Mouse (Mus musculus) testis, adult 2 months (tissue): ENCODE results near the gene Cd24a. TPM values are rescaled to one million over a fixed set of nuclear protein-coding genes. Genes with fewer than 3 reads are reported as not detected.

ENCODE experiments used
- H3K27ac ChIP-seq: fragments of 200-500 bp; 2 replicates; pipeline ENCODE4 v1.5.1; 2012; ENCODE audit warnings: low read depth, low read length; ENCODE audit not compliant: control insufficient read depth, insufficient read depth
- H3K27me3 ChIP-seq: fragments of 200-500 bp; 2 replicates; pipeline ENCODE4 v1.6.1; 2012; ENCODE audit warnings: mild to moderate bottlenecking, low read length, moderate library complexity; ENCODE audit not compliant: control insufficient read depth, insufficient read depth
- H3K36me3 ChIP-seq: fragments of 200-500 bp; 2 replicates; pipeline ENCODE4 v1.6.1; 2012; ENCODE audit warnings: mild to moderate bottlenecking, low read length; ENCODE audit not compliant: control insufficient read depth, insufficient read depth
- H3K4me1 ChIP-seq: fragments of 200-500 bp; 2 replicates; pipeline ENCODE4 v1.6.1; 2012; ENCODE audit warnings: low read length; ENCODE audit not compliant: control insufficient read depth, insufficient read depth
- H3K4me3 ChIP-seq: fragments of 200-500 bp; 2 replicates; pipeline ENCODE4 v1.5.1; 2012; ENCODE audit warnings: low read depth, mild to moderate bottlenecking, low read length, moderate library complexity, mixed read lengths; ENCODE audit not compliant: control insufficient read depth
- CTCF ChIP-seq: fragments of 200-500 bp; IDR thresholded peaks from 2 replicates; pipeline ENCODE4 v1.5.1; 2012; ENCODE audit warnings: low read depth, mild to moderate bottlenecking, inconsistent platforms, low read length, moderate library complexity; ENCODE audit not compliant: control insufficient read depth, insufficient read depth, insufficient replicate concordance
- POLR2A ChIP-seq: fragments of 200-500 bp; IDR thresholded peaks from 2 replicates; pipeline ENCODE4 v1.6.1; 2012; ENCODE audit warnings: low read depth, mild to moderate bottlenecking, inconsistent platforms, low read length, moderate library complexity; ENCODE audit not compliant: control insufficient read depth
- polyA plus RNA-seq: library from polyadenylated mRNA; depleted of rRNA; stranded (reverse); fragments of >200 nt; gene quantifications from 2 replicates; pipeline ENCODE4 v1.2.3, GENCODE M21; 2012

Cd24a gene
- polyA plus RNA-seq, 1 experiment = 3.9 TPM

DNA sequence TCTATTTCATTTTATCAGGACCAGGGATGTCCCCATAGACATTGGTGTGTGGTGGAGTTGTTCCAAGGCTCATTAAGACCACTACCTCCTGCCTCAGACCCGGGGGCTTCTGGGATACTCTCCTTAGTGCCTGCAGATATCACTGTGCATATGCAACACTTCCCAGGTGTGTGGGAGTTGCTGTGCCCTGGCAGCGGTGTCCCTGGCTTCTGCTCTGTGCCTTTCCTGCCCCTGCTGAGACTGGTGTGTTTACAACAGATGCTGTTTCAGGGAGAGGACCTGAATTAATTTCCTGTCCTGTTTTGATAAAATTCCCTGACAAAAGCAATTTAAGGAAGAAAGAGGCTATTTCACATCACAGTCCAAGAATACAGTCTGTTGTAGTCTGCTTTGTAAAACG is 27.2 kb upstream of the Cd24a start:
- no peaks in the 10 kb centered on the region for H3K4me1 ChIP-seq
- no peaks in the 10 kb centered on the region for H3K27me3 ChIP-seq
- no peaks in the 10 kb centered on the region for H3K36me3 ChIP-seq
- TF ChIP-seq POLR2A (no peak), CTCF (no peak)
- H3K4me3 ChIP-seq = no peak overlapping the region
- H3K27ac ChIP-seq = no peak overlapping the region

DNA sequence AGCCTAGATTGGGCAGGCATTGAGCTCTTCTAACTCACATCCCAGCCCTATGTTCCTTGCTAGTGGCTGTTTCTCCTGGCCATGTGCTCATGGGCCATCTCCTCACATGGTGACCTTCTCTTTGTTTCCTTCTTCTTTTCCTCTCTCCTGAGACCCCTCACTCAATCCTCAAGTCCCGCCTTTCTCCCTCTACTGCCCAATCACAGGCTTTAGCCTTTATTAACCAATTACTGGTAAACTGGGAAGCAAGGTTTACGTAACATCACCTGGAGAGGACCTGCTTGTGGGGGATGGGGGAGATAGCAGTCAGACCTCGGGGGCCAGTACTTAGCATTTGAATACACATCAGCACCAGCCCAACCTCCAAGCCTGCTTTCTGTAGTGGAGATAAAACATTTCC is 26.7 kb upstream of the Cd24a start:
- Histone ChIP-seq H3K27ac (no peak overlapping the region), H3K4me1 (no peaks in the 10 kb centered on the region), H3K36me3 (no peaks in the 10 kb centered on the region), H3K4me3 (no peak overlapping the region), H3K27me3 (no peaks in the 10 kb centered on the region)
- TF ChIP-seq POLR2A (no peak), CTCF (no peak)

DNA sequence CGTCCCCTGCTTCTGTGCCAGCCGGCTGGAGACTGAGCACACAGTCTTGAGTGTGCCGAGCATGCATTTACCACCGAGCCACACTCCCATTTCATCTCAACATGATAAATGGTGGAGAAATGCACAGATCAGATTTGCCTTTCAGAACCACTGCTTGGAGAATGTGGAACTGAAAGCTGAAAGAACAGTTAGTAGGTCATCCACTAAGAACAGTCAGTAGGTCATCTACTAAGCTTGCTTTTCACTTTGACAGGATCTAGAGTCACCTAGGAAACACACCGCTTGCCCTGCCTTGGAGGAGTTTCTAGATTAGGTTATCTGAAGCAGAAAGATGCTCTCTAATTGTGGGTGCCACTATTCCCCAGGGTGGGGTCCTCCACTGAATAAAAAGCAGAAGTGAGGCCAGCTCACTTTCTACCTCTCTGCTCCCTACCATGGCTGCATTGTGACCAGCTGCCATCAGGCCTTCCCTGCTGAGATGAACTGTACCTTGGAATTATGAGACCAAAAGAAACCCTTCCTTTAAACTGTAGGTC is 20.4 kb upstream of the Cd24a start:
- Histone ChIP-seq H3K27ac (no peak overlapping the region), H3K36me3 (no peaks in the 10 kb centered on the region), H3K4me3 (no peak overlapping the region), H3K4me1 (peaks cover 3% of the 10 kb centered on the region; the same call in 1 of the 2 replicates), H3K27me3 (no peaks in the 10 kb centered on the region)
- TF ChIP-seq POLR2A (no peak), CTCF (no peak)

DNA sequence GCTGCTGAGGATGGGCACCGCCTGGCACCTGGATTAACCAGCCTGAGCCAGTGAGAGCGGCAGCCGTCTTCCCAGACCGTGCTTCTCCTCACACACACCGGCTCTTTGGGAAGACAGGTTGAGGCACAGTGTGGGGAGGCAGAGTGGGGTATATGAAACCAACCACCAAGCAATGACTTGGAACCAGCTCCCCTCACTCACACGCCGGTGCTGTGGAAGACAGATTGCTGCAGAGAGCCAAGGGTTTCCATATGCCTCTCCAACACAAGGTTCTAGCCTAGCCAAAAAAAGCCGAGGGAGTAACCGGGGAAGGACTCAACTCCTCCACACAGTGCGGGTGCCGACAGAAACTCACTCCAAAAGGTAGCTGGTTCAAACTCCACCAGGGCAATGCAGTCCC is 18.8 kb upstream of the Cd24a start:
- Histone ChIP-seq H3K4me1 (peaks cover 3% of the 10 kb centered on the region; the same call in 1 of the 2 replicates), H3K36me3 (no peaks in the 10 kb centered on the region), H3K27me3 (no peaks in the 10 kb centered on the region), H3K27ac (no peak overlapping the region), H3K4me3 (no peak overlapping the region)
- TF ChIP-seq CTCF (no peak), POLR2A (no peak)

DNA sequence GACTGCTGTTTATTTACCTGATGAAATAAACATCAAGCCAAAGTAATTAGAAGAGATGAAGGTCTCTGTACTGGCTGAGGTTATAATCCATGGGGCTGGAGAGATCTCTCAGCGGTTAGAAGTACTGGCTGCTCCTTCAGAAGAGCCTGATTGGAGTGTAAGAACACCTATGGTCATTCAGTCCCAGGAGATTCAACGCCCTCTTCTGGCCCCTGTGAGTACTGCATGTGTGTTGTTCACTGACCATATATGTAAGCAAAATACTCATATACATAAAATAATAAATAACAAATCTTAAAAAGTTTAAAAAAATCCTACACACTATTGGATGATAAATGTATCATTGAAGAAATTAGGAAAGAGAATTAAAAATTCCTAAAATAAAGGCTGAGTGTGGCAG is 17.3 kb upstream of the Cd24a start:
- Histone ChIP-seq H3K27ac (no peak overlapping the region), H3K36me3 (no peaks in the 10 kb centered on the region), H3K4me1 (peaks cover 3% of the 10 kb centered on the region; the same call in 1 of the 2 replicates), H3K27me3 (no peaks in the 10 kb centered on the region), H3K4me3 (no peak overlapping the region)
- TF ChIP-seq POLR2A (no peak), CTCF (peak; percentile 54; the same call in 1 of the 2 replicates)

DNA sequence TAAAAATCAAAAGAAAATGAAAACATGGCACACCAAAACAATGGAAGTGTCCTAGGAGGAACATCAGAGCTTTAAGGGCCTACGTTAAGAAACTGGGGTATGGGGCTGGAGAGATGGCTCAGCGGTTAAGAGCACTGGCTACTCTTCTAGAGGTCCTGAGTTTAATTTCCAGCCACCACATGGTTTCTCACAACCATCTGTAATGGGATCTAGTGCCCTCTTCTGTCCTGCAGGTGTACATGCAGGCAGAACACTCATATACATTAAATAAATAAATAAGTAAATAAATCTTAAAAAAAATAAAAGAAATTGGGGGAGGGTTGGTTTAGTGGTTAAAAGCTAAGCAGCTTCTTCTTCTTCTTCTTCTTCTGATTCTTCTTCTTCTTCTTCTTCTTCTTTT is 16.8 kb upstream of the Cd24a start:
- no peak overlapping the region for H3K4me3 ChIP-seq
- TF ChIP-seq CTCF (no peak), POLR2A (no peak)
- H3K27ac ChIP-seq = no peak overlapping the region
- no peaks in the 10 kb centered on the region for H3K27me3 ChIP-seq
- peaks cover 3% of the 10 kb centered on the region; the same call in 1 of the 2 replicates for H3K4me1 ChIP-seq
- H3K36me3 ChIP-seq = no peaks in the 10 kb centered on the region

DNA sequence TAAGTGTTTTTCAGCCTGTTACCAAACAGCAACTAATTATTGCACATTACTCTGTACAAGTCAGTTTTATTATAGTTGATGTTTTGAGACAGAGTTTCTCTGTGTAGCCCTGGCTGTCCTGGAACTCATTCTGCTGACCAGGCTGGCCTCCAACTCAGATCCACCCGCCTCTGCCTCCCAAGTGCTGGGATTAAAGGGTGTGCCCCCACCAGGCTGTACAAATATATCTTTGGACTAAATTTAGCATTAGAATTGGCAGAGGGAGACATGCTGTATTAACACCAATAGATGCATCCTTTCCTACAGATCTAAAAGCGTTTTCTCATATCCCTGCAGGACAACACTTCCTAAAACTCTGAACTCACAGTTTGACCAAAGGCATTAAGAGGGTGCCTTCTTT is 3.7 kb upstream of the Cd24a start:
- Histone ChIP-seq H3K27me3 (no peaks in the 10 kb centered on the region), H3K4me3 (no peak overlapping the region), H3K27ac (no peak overlapping the region), H3K4me1 (peaks cover 7% of the 10 kb centered on the region), H3K36me3 (no peaks in the 10 kb centered on the region)
- TF ChIP-seq POLR2A (no peak), CTCF (no peak)

DNA sequence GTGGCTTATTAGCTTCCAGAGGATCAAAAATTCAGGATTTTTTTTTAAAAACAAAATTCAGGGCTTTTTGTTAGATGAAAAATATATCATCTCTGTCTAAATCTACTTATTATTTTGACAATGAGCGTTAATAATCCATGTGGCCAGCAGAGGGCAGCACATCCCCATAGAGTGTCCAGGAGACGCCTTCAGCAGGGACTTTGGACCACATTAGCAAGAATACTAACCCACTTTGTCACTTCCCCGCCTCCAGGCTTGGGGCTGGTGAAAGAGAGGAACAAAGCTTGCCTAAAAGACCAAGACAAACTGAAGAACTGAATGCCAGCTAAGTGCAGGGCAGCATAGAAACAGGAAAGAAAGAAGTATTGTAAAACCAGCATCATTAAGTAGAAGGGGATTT is 3.1 kb upstream of the Cd24a start:
- Histone ChIP-seq H3K27me3 (no peaks in the 10 kb centered on the region), H3K27ac (no peak overlapping the region), H3K36me3 (no peaks in the 10 kb centered on the region), H3K4me1 (peaks cover 13% of the 10 kb centered on the region), H3K4me3 (no peak overlapping the region)
- TF ChIP-seq POLR2A (no peak), CTCF (peak; percentile 82; the same call in 1 of the 2 replicates)
